Mouse (Mus musculus): ENCODE data around the gene Trmt112.

Trmt112 gene

GRCm38 (mm10) chr19:6925611-6926329, 16.3 kb downstream of the Trmt112 start:
- in situ Hi-C loops (cut with MseI, MboI): no loop called here

GRCm38 (mm10) chr19:6926559-6927255, 17.2 kb downstream of the Trmt112 start:
- in situ Hi-C loops (cut with MseI, MboI): no loop called here

DNA sequence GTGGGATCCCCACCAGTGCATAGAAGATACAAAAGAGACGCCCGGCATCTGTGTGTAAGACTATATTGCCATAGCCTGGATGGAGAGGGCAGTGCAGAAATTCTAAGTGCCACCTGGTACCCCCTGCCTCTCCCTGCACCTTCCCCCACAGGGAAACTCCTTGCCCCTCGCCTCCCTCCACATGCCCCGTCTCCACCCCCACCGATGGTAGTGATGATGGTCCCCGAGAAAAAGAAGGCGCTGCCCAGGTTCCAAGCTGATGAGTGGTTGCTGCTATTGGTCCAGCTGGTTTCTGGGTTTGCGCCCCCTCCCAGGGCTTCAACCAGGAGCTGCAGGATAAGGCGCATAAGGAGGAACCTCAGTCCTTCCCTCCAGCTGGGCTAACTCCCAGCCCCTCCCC, 18.6 kb downstream of the Trmt112 start:
- in situ Hi-C loops (cut with MseI, MboI): no loop called here

DNA sequence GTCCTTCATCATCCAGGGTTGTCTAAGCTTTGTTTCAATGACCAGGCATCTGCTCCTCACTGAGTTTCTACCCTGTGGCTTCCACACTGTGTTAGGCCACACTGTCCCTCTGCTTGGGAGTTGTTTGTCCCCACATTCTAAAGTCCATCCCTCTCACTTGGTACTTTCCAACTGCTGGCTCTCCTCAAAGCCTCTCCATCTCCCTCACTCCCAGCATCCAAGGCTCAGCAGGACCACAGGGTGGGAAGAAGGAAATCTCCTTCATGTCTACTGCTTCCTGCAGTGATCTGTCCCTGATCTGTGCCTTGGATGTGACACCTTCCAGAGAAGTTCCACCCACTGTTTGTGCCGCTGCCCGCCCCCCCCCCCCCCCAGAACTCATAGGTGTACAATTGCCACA, 21.5 kb downstream of the Trmt112 start:
- in situ Hi-C loops (cut with MseI, MboI): no loop called here

DNA sequence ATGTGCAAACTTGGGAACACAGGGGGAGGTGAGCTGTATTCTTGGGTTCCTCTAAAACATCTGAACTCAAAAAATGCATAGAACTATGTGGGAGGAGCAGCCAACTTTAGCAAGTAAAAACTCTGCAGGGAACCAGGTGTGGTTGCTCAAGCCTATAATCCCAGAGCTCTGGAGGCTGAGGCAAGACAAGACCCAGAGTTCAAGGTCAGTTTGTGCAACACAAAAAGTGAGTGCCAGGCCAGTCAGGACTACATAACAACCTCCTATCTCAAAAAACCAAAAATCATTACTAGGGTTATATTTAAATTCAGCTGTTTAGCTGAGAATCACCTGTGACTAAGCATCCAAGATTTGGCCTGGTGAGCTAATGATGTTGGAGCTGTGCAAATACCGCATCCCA, 22.5 kb downstream of the Trmt112 start:
- in situ Hi-C loops (cut with MseI, MboI): no loop called here

DNA sequence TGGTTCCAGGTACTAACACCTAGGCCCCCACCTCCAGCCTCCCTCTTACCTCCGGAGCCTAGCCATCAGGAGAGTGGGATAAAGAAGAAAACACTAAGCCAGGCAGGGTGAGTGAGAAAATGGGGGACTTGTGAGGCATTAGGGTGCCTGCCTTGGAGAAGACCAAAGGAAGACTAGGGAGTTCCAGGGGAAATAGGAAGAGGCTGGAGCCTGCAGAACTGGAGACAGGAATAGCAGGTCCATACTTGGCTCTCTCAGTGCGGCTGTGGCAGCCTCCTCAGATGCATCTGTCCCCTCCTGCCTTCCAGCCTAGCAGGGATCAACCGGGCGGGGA, 23.6 kb downstream of the Trmt112 start:
- in situ Hi-C loops (cut with MseI, MboI): no loop called here

DNA sequence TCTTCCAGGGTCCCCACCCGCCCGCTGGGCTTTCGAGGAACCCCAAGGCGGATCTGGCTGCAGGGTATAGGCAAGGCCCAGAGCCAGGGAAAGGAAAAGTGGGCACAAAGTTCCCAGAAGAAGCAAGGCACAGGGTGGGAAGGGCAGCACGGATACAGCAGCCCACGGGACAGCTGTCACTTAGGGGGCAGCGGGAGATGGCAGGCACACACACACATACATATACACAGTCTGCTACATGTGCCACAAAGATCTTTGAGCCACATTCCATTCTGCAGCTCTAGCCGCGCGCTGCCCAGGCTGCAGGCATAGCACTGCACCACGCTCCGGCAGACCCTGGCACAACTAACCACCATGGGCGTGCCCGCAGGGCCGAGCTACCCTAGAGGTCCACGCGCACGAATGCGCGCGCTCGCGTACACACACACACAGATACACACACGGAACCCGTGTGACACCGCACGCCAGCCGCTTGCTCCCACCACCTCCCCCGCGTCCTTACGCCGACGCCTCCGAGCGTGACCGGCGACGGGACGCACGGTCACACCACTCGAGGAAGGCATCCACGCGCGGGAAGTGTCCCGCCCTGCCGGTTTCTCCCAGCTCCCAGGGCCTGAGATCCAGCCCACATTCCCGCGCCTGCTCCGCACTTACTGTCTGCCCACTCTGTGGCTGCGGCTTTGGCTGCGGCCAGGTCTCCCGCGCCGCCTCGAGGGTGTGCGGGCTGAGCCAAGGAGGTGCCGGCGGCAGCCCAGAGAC, 24.1 kb downstream of the Trmt112 start:
- in situ Hi-C loops (cut with MseI, MboI): no loop called here

GRCm38 (mm10) chr19:6934195-6934977, 24.9 kb downstream of the Trmt112 start, which contains the start of gene Kcnk4:
Gene Kcnk4 (minus strand): TSS chr19:6934515.
- in situ Hi-C loops (cut with MseI, MboI): no loop called here

GRCm38 (mm10) chr19:6936299-6936698, 26.8 kb downstream of the Trmt112 start:
- in situ Hi-C loops (cut with MseI, MboI): no loop called here

DNA sequence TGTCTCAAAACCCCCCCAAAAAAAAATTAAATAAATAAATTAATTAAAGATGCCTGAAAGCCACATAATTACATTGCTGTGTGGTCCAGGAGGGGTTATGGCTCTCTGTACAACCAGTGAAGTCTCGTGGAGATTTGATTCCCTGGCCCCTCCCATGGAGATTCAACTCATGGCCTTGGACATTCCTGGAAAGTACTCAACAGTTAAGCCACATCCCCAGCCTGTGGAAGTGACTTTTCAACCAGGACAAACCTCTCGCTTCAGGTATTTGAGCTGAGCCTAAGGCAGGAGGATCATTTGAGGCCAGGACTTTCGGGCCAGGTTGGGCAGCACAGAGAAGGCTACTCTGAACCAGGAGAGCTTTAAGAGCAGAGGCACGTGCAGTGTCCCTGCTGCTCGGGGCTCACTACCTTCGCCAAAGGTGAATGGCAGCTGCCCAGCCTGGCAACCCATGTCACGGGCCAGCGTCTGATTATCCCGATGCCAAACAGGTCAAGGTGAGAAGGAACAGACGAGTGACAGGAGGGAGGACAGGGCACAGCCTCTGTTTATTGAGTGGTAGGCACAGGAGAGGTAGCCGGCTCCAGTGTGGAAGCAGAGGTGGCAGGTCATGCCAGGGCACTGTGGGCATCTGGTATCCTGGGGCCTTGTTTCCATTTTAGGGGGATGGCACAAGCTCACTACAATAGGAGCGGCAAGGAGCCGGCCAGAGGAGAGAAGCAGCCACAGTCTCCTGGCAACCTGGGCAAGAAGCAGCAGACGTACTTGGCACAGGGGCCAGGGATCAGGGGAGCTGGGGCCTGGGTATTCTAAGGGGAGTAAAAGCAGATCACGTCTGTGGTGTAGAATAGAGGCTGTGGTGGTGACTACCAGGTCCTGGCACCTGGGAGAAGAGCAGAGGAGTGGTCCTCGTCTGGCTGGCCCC, 28.3 kb downstream of the Trmt112 start:
- in situ Hi-C loops (cut with MseI, MboI): no loop called here

DNA sequence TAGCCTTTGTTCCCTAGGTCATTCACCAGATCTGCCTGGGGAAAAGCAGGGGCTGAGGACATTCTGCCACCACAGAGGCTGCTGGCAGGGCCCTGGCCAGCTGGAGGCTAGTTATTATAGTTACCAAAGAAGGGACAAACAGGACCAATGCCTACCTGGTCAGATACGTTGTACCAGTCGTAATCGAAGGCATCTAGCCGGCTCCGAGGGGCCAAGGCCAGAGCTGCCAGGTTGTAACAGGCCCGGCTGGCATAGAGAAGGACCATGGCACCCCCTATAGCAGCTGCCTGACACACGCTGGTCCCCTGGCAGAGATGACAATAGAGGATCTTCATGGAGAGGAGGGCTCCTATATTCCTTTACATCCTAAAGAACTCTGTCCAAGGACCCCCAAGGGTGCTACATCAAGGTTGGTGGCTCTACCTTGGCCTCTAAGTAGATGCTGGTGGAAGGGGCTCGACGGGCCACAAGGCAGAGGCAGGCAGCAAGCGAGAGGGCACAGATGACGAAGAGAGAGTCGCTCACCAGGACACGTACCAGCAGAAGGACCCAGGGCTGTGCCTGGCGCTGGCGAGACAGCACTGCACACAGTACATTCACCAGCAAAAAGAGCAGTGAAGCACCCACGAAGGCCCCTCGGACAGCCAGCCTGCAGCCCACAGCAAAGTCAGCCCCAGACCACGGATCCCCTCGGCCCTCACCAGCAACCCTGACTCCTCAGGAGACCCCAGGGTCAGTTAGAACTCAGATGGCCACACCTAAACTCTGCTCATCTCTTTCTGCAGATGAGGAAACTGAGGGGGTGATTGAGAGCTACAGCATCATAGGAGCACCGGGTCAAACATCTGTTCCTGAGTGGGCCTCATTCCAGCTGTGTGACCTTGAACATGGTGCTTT, 29.9 kb downstream of the Trmt112 start:
- in situ Hi-C loops (cut with MseI, MboI): no loop called here

GRCm38 (mm10) chr19:6940396-6941351, 31.2 kb downstream of the Trmt112 start:
- in situ Hi-C loops (cut with MseI, MboI): no loop called here

GRCm38 (mm10) chr19:6941372-6942248, 32.1 kb downstream of the Trmt112 start, which contains the start of gene Bad:
Gene Bad (plus strand): TSS chr19:6941861.
- in situ Hi-C loops (cut with MseI, MboI): no loop called here

GRCm38 (mm10) chr19:6942249-6942691, 32.8 kb downstream of the Trmt112 start, which contains the start of gene Gpr137:
Gene Gpr137 (minus strand): TSS chr19:6942480.
- in situ Hi-C loops (cut with MseI, MboI): no loop called here

DNA sequence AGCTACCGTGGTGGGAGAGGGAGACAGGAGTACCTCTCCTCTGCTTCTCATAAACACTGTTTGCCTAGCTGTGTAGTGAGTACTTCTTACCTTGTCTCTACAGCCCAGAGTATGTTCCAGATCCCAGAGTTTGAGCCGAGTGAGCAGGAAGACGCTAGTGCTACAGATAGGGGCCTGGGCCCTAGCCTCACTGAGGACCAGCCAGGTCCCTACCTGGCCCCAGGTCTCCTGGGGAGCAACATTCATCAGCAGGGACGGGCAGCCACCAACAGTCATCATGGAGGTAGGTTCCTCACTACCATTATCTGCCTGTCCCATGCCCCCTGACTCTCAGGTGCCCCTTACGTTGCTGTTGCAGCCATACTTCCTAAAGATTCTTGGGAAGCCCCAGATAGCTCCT, 33.3 kb downstream of the Trmt112 start:
- in situ Hi-C loops (cut with MseI, MboI): no loop called here

- in situ Hi-C loops (cut with MseI, MboI): no loop called here
Observed at GRCm38 (mm10) chr19:6943709-6944108, 34.2 kb downstream of the Trmt112 start.

- in situ Hi-C loops (cut with MseI, MboI): no loop called here
Observed at GRCm38 (mm10) chr19:6947742-6948141, 38.2 kb downstream of the Trmt112 start.
